Mouse (Mus musculus) bone marrow, adult 2 months (tissue): ENCODE results near the gene Shisa9. TPM values are rescaled to one million over a fixed set of nuclear protein-coding genes. Genes with fewer than 3 reads are reported as not detected.
"Not testable (repeated sequence)": the region's sequence is repeated elsewhere in the genome, so short reads cannot be mapped to it uniquely, and the experiment has no call there.

ENCODE experiments used
- H3K27ac ChIP-seq: fragments of 200-500 bp; 2 replicates; pipeline ENCODE4 v1.5.1; 2012; ENCODE audit warnings: low read depth, mild to moderate bottlenecking, control low read depth, inconsistent platforms, low read length; ENCODE audit not compliant: control insufficient read depth, poor library complexity, insufficient read depth
- H3K4me1 ChIP-seq: fragments of 200-500 bp; 2 replicates; pipeline ENCODE4 v1.6.1; 2011; ENCODE audit warnings: low read length; ENCODE audit not compliant: control insufficient read depth, insufficient read depth
- H3K4me3 ChIP-seq: fragments of 200-500 bp; replicated peaks from 2 replicates; pipeline ENCODE3; 2011; ENCODE audit warnings: mild to moderate bottlenecking, low read depth, low read length, control low read depth; ENCODE audit not compliant: control insufficient read depth
- CTCF ChIP-seq: fragments of 200-500 bp; IDR thresholded peaks from 2 replicates; pipeline ENCODE4 v1.5.1; 2011; ENCODE audit warnings: low read length, control low read depth; ENCODE audit not compliant: control insufficient read depth, insufficient read depth
- POLR2A ChIP-seq: fragments of 200-500 bp; IDR thresholded peaks from 2 replicates; pipeline ENCODE4 v1.6.1; 2011; ENCODE audit warnings: low read depth, mild to moderate bottlenecking, control low read depth, low read length, borderline replicate concordance; ENCODE audit not compliant: control insufficient read depth
- WGBS: fragments of 180-500 bp; shearing (Covaris S2); methylation state at CpG from one replicate; pipeline ENCODE4 v1.1.7; 2018; 5-methylcytosine and 5-hydroxymethylcytosine counted together
- polyA plus RNA-seq: library from polyadenylated mRNA; stranded (reverse); fragments of >200 nt; gene quantifications from 2 replicates; pipeline ENCODE4 v1.2.4, GENCODE M21; 2011; ENCODE audit warnings: low replicate concordance; ENCODE audit not compliant: missing spikeins, insufficient read depth, insufficient read length

Shisa9 gene
- polyA plus RNA-seq, result not detected in 2 replicates

DNA sequence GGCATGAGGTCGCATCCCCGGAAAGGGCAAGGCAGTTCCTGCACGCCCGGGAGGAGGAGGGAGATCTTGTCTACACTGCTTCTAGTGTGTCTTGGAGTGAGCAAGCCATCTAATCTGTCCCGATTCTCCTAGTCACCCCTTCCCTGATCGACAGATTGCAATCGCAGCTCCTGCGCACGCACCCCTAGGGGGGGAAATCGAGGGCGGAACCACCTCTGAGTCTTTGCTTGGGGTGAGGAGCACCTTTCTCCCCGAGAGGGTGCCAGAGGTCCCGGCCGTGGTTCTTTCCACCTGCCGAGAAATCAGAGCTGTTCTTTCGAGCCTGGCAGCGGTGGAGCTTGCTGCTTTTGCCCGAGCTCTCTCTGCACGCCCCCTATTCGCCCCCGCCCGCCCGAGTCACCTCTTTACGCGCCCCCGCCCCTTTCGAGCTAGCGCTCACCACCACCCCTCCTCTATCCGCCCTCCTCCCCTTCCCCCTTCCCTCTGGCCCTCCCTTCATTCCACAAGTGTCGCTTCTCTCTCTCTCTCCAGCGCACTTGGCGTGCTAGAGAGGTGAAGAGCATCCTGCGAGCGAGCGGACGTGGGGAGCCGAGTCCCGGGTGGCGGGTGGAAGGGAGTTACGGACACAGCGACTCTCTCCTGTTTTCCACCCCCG is at the start of gene Shisa9:
Shisa9 (plus strand) TSS at position 498 of the 655 bp plus-strand sequence.
- TF ChIP-seq CTCF (no peak), POLR2A (no peak)

DNA sequence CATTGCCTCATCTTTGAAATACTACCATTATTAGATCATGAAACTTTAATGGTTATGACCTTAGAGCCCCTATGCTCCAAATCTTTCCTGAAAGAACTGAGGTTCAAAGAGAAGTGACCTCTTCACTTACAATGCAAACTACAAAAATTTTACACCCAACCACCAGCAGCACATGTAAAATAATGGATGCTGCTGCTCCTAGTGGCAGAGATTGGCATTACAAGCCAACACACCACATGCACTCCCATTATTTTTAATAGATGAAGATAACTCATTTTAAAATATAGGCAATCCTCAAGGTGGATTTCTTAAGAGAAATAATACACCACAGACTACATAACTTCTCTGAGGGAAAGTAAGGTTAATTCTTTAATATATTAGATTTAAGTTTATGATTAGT is 43.4 kb upstream of the Shisa9 start:
- TF ChIP-seq POLR2A (no peak), CTCF (no peak)
- H3K27ac ChIP-seq, result no peak overlapping the region

More for the DNA sequence above, at the start of gene Shisa9:
- Histone ChIP-seq H3K27ac (no peak within 1 kb of the TSS; the same call in 1 of the 2 replicates), H3K4me3 (no peak within 1 kb of the TSS), H3K4me1 (no peaks in the 10 kb centered on the region)
- 2% methylated on average over 42 of the region's 42 CpGs for WGBS

DNA sequence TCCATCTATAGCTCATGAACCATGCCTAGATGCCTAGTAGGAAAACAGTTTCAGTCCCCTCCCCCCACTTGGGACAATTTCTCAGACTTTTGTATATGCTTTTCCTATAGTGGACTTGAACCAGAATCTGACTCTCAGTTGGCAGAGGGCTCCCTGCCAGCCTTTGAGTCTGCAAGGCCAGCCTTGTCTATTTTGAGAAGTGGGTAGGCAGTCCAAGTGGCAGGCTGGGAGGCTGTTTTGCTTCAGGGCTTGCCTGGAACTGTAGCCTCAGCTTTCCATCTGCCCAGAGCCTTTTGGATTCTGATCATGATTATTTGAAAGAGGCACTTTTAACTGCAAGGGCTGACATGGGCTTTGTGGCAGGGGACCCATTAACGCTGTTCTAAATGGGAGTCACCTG is 23.2 kb upstream of the Shisa9 start:
- WGBS, result 73% methylated on average over 1 of the region's 1 CpGs
- TF ChIP-seq POLR2A (no peak), CTCF (no peak)
- no peak overlapping the region for H3K27ac ChIP-seq
- no peaks in the 10 kb centered on the region for H3K4me1 ChIP-seq
- no peak overlapping the region for H3K4me3 ChIP-seq

More for the DNA sequence above, 43.4 kb upstream of the Shisa9 start:
- no peaks in the 10 kb centered on the region; the same call in 1 of the 2 replicates for H3K4me1 ChIP-seq
- no peak overlapping the region for H3K4me3 ChIP-seq

DNA sequence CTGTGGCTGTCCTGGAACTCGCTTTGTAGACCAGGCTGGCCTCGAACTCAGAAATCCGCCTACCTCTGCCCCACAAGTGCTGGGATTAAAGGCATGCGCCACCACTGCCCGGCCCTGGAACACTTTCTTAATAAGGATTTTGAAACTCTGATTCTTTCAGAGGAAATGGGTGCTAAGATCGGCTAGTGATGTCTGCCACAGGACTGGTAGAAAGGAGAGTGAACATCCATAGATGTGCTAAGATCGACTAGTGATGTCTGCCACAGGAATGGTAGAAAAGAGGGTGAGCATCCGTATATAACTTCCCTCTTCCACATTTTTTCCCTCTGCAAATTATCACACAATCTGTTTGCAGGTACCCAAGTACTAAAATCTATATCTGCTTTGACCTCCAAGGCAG is 17.9 kb upstream of the Shisa9 start:
- no peak overlapping the region for H3K4me3 ChIP-seq
- H3K27ac ChIP-seq, result no peak overlapping the region
- H3K4me1 ChIP-seq, result no peaks in the 10 kb centered on the region
- TF ChIP-seq POLR2A (no peak), CTCF (no peak)
- 75% methylated on average over 8 of the region's 8 CpGs for WGBS

DNA sequence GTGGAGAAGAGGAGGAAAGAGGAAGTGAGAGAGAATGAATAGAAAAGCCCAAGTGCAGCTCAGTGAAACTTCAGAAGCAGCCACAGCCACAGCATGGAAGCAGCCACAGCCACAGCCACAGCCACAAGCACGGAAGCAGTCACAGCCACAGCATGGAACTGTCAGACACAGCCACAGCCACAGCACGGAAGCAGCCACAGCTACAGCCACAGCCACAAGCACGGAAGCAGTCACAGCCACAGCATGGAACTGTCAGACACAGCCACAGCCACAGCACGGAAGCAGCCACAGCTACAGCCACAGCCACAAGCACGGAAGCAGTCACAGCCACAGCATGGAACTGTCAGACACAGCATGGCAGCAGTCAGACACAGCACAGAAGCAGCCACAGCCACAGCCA is 17.1 kb upstream of the Shisa9 start:
- 55% methylated on average over 5 of the region's 5 CpGs for WGBS
- not testable (repeated sequence) for H3K4me1 ChIP-seq, H3K4me3 ChIP-seq, H3K27ac ChIP-seq

DNA sequence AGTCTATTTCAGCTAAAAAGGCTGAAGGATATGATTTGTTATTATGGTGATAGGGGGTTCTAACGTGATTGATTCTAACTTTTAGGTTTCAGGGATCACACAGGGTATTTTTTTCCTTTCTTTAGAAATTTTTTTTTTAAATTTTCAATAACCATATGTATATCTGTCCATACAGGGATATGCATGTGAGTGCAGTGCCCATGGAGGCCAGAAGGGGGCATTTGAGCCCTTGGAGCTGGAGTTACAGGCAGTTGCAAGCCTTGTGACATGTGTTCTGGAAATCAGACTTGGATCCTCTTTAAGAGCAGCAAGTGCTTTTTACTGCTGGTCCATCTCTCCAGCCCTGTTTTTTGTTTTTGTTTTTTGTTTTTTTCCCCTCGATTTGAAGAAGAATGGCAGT is 16.3 kb upstream of the Shisa9 start:
- 63% methylated on average over 2 of the region's 2 CpGs for WGBS
- TF ChIP-seq POLR2A, result no peak
- TF ChIP-seq CTCF, result no peak
- Histone ChIP-seq H3K27ac (no peak overlapping the region), H3K4me1 (no peaks in the 10 kb centered on the region), H3K4me3 (no peak overlapping the region)

DNA sequence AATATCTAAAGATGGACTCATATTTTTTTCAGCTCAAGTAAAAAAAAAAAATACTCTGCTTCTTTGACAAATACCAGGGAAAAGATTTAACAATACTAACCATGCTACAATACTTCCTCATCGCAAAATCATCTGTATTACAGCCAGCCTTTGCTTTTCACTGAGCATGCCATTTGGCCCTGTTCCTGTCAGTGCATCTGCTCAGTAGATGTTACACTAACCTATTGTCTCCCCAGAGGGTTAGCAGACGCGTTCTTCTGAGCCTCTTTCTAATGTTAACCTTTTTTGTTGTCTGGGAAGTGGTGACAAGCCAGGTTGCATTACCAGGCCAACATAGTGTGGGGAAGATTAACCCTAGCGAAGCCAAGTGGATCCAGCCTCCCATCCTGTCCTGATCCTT is 10.2 kb upstream of the Shisa9 start:
- Histone ChIP-seq H3K4me3 (no peak overlapping the region), H3K27ac (no peak overlapping the region), H3K4me1 (peaks cover 1% of the 10 kb centered on the region)
- 59% methylated on average over 4 of the region's 4 CpGs for WGBS
- TF ChIP-seq CTCF, result no peak
- no peak for TF ChIP-seq POLR2A

DNA sequence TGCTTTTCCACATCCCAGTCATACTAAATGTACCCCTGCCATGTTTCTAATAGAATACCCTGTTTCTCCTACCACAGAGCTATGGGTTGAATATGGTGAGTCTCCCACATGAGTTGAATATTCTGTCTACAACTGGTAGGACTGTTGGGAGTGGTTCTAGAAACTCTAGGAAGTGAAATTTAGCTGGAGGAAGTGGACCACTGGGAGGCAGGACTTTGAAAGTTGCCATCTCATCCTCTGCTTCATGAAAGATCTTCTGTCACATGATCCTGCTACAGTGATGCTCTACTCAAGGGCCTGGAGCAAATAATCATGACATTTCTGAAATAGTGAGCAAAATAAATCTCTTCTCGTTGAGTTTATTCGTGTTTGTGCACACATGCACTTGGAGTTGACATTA is 7.2 kb upstream of the Shisa9 start:
- TF ChIP-seq CTCF (no peak), POLR2A (no peak)
- H3K4me3 ChIP-seq, result no peak overlapping the region
- 64% methylated on average over 2 of the region's 2 CpGs for WGBS
- H3K4me1 ChIP-seq, result peaks cover 1% of the 10 kb centered on the region
- no peak overlapping the region for H3K27ac ChIP-seq

DNA sequence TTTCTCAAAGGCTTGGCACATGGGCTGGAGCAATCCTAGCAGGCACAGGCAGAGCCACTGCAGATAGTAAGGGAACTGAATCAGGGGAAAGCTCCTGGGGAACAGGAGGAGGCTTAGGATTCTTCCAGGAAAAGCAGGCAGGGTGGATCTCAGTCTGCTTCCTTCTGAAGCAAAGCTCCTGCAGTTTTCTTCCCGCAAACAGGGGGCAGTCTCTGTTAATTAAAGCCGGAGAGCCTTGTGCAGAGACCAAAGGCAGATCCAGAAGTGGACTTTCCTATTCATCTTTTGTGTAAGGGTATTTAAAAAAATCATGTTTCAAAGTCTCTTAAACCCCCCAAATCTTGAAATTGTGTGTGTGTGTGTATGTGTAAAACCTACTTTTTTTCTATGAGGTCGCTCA is 3.1 kb upstream of the Shisa9 start:
- 28% methylated on average over 3 of the region's 3 CpGs for WGBS
- H3K4me3 ChIP-seq, result no peak overlapping the region
- TF ChIP-seq POLR2A (no peak), CTCF (no peak)
- H3K27ac ChIP-seq, result no peak overlapping the region
- peaks cover 1% of the 10 kb centered on the region for H3K4me1 ChIP-seq
